Mouse (Mus musculus): Measurements from ENCODE around the gene Dock4. TPM values are rescaled to one million over a fixed set of nuclear protein-coding genes. Genes with fewer than 3 reads are reported as not detected.

Dock4 gene
- polyA plus RNA-seq, 1 experiment: 41.2 TPM

DNA sequence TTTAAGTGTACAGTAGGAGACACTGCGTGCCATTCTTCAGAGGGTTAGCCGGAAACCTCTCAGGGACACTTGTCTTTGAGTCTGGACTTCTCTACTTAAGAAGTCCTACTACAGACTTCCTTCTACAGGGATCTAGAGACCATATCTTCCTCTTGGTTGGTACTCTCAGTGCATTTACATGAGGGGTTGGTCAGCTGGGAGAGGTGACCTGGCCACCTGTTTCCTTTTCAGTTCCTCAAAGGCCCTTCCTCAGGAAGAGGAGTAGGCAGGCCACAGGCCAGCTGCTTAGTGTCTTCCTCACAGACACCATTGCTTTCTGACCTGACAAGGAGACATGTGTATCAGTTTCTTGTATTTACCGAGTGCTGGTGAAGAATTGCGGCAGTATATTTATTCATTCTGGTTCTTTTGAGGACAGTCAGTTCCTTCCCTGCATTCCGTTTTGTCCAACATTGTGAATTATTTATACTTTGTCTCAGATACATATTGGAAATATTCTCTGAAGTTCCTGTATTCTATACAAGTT, 380.2 kb downstream of the Dock4 start:
- no peak for TF ChIP-seq CTCF (IDR thresholded peaks at IDR 0.05; ENCODE audit: extremely low read depth, insufficient read depth, low read length)
- TF ChIP-seq POLR2A (IDR thresholded peaks at IDR 0.05; ENCODE audit: extremely low read depth, insufficient read depth, low read length): no peak
- Histone ChIP-seq H3K4me3 (ENCODE audit: insufficient read depth, low read length) (no peak overlapping the region), H3K4me1 (ENCODE audit: control insufficient read depth, insufficient read depth, low read length) (peaks cover 3% of the 10 kb centered on the region), H3K27ac (ENCODE audit: insufficient read depth, low read length) (no peak overlapping the region)

DNA sequence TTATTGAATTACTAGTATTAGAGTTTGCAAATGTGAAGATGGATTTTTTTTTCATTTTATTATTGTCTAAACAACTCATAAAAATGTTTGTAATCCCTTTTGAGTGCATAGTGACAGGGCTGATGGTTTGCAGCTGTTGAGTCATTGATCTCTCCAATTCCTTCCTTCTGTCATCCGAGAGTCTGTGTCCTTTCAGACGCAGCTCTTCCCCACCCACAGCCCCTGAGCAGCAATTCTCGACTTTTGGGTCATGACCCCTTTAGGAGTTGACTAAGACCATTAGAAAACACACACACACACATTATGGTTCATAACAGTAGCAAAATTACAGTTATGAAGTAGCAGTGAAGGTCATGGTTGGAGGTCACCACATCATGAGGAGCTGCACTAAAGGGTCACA, 380.7 kb downstream of the Dock4 start:
- Histone ChIP-seq H3K4me3 (ENCODE audit: insufficient read depth, low read length) (no peak overlapping the region), H3K4me1 (ENCODE audit: control insufficient read depth, insufficient read depth, low read length) (peaks cover 3% of the 10 kb centered on the region), H3K27ac (ENCODE audit: insufficient read depth, low read length) (no peak overlapping the region)
- no peak for TF ChIP-seq CTCF (IDR thresholded peaks at IDR 0.05; ENCODE audit: extremely low read depth, insufficient read depth, low read length)
- no peak for TF ChIP-seq POLR2A (IDR thresholded peaks at IDR 0.05; ENCODE audit: extremely low read depth, insufficient read depth, low read length)

DNA sequence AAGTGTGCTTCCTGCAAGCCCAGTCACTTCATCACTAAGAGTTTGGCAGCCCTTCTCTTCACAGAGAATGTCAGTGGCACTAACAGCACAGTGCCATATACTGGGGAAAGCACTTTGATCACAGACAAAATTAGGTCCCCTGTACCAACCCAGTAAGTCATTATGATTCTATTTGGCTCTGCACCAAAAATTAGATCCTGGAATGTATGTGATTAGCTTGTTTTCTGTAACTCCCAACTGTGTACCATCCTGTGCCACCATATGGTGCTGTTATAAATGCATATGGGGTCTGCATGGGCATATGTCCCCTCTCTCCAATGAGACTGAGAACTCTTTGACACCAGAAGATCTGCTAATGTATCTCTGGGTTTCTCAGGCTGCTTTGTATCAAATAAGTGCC, 382.3 kb downstream of the Dock4 start:
- Histone ChIP-seq H3K4me1 (ENCODE audit: control insufficient read depth, insufficient read depth, low read length) (peaks cover 3% of the 10 kb centered on the region), H3K4me3 (ENCODE audit: insufficient read depth, low read length) (no peak overlapping the region), H3K27ac (ENCODE audit: insufficient read depth, low read length) (no peak overlapping the region)
- TF ChIP-seq POLR2A (IDR thresholded peaks at IDR 0.05; ENCODE audit: extremely low read depth, insufficient read depth, low read length) (no peak), CTCF (IDR thresholded peaks at IDR 0.05; ENCODE audit: extremely low read depth, insufficient read depth, low read length) (no peak)

- no peak overlapping the region for H3K27ac ChIP-seq (ENCODE audit: insufficient read depth, low read length)
- H3K4me3 ChIP-seq (ENCODE audit: insufficient read depth, low read length): no peak overlapping the region
- peaks cover 3% of the 10 kb centered on the region for H3K4me1 ChIP-seq (ENCODE audit: control insufficient read depth, insufficient read depth, low read length)
- TF ChIP-seq CTCF (IDR thresholded peaks at IDR 0.05; ENCODE audit: extremely low read depth, insufficient read depth, low read length) (no peak), POLR2A (IDR thresholded peaks at IDR 0.05; ENCODE audit: extremely low read depth, insufficient read depth, low read length) (no peak)
These were observed 383.5 kb downstream of the Dock4 start for GRCm38 (mm10) chr12:40829269-40829668.

GRCm38 (mm10) chr12:40832157-40832556, 386.4 kb downstream of the Dock4 start:
- Histone ChIP-seq H3K4me3 (ENCODE audit: insufficient read depth, low read length) (no peak overlapping the region), H3K4me1 (ENCODE audit: control insufficient read depth, insufficient read depth, low read length) (peaks cover 3% of the 10 kb centered on the region), H3K27ac (ENCODE audit: insufficient read depth, low read length) (no peak overlapping the region)
- no peak for TF ChIP-seq POLR2A (IDR thresholded peaks at IDR 0.05; ENCODE audit: extremely low read depth, insufficient read depth, low read length)
- TF ChIP-seq CTCF (IDR thresholded peaks at IDR 0.05; ENCODE audit: extremely low read depth, insufficient read depth, low read length): peak; percentile 58

DNA sequence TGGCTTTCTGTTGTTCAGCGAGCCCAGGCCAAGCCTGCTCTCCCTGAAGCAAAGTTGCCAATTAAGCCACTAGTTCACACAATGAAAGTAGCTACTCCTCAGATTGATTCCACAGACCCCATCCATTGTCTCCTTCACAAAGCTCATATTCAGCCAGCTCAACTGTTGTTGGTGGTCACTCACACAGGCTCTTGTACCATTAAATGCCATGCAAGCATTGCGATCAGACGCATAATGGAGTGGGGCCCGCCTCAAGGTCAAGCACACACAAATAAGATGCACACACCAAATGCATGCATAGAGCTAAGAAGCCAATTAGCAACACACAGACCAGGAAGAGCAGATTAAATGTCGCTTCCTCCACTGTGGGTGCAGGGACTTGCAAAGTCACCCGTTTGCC, 391.2 kb downstream of the Dock4 start:
- TF ChIP-seq POLR2A (IDR thresholded peaks at IDR 0.05; ENCODE audit: extremely low read depth, insufficient read depth, low read length) (no peak), CTCF (IDR thresholded peaks at IDR 0.05; ENCODE audit: extremely low read depth, insufficient read depth, low read length) (no peak)
- H3K4me3 ChIP-seq (ENCODE audit: insufficient read depth, low read length): no peak overlapping the region
- H3K27ac ChIP-seq (ENCODE audit: insufficient read depth, low read length): no peak overlapping the region
- peaks cover 2% of the 10 kb centered on the region; the same call in 1 of the 2 replicates for H3K4me1 ChIP-seq (ENCODE audit: control insufficient read depth, insufficient read depth, low read length)

- H3K4me3 ChIP-seq (ENCODE audit: insufficient read depth, low read length): no peak overlapping the region
- TF ChIP-seq POLR2A (IDR thresholded peaks at IDR 0.05; ENCODE audit: extremely low read depth, insufficient read depth, low read length): no peak
- peak; percentile 92 for TF ChIP-seq CTCF (IDR thresholded peaks at IDR 0.05; ENCODE audit: extremely low read depth, insufficient read depth, low read length)
- H3K27ac ChIP-seq (ENCODE audit: insufficient read depth, low read length): no peak overlapping the region
- peaks cover 5% of the 10 kb centered on the region; the same call in 1 of the 2 replicates for H3K4me1 ChIP-seq (ENCODE audit: control insufficient read depth, insufficient read depth, low read length)
These were observed 392.0 kb downstream of the Dock4 start for GRCm38 (mm10) chr12:40837597-40838337.

DNA sequence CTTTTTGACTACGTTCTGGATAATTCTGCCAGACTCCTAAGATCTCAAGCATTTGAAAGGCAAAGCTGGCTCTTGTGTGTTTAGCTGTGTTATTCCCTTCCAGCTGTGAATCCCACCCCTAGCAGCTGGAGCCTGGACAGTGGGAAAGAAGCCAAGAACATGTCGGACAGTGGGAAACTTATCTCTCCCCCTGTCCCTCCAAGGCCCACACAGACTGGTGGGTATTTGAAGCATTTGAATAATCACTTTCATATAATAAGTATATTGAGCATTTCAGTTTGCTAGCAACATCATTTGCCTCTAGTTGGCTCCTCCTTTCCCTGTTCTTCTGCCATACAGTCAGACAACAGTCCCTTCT, 392.6 kb downstream of the Dock4 start:
- H3K27ac ChIP-seq (ENCODE audit: insufficient read depth, low read length): no peak overlapping the region
- H3K4me1 ChIP-seq (ENCODE audit: control insufficient read depth, insufficient read depth, low read length): peaks cover 7% of the 10 kb centered on the region
- no peak overlapping the region for H3K4me3 ChIP-seq (ENCODE audit: insufficient read depth, low read length)
- TF ChIP-seq CTCF (IDR thresholded peaks at IDR 0.05; ENCODE audit: extremely low read depth, insufficient read depth, low read length) (no peak), POLR2A (IDR thresholded peaks at IDR 0.05; ENCODE audit: extremely low read depth, insufficient read depth, low read length) (no peak)

DNA sequence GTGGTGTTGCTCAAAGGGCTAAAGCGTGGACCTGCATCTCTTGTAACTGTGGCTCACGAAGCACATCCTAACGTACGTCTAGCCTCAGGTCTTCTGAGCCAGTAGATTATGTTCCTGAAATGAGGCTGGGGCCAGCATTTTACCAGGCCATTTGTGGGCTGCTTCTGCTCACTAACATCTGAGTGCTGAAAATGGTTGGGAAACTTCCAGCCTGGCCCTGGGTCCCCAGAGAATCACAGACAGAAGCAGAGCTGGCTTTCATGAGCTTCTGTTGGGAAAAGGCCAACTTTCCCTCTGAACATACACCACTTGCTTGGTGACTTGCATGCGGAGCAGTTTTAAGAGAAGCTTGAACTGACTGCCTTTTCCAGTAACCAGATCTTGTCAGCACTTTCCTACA, 393.2 kb downstream of the Dock4 start:
- Histone ChIP-seq H3K4me1 (ENCODE audit: control insufficient read depth, insufficient read depth, low read length) (peaks cover 7% of the 10 kb centered on the region), H3K4me3 (ENCODE audit: insufficient read depth, low read length) (no peak overlapping the region), H3K27ac (ENCODE audit: insufficient read depth, low read length) (no peak overlapping the region)
- TF ChIP-seq POLR2A (IDR thresholded peaks at IDR 0.05; ENCODE audit: extremely low read depth, insufficient read depth, low read length): no peak

DNA sequence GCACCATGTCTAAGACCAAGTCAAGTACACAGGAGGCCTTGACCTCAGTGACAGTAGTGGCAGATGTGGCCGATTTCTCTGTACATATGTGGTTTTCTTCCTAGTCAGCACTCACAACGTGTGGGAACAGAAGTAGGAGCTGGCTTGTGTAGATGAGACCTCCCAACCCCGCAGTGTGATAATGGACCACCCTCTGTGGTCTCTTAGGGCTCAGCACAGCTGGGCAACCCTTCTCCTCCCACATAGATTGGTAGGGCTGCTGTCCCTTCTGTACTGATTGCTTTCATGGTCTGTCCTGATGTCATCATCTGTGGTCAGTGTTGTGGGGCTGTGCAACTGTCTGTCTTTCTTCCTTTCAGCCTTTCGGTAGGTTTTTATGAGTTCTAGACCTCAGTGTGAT, 394.1 kb downstream of the Dock4 start:
- H3K4me3 ChIP-seq (ENCODE audit: insufficient read depth, low read length): no peak overlapping the region
- H3K4me1 ChIP-seq (ENCODE audit: control insufficient read depth, insufficient read depth, low read length): peaks cover 7% of the 10 kb centered on the region
- H3K27ac ChIP-seq (ENCODE audit: insufficient read depth, low read length): no peak overlapping the region
- TF ChIP-seq POLR2A (IDR thresholded peaks at IDR 0.05; ENCODE audit: extremely low read depth, insufficient read depth, low read length) (no peak), CTCF (IDR thresholded peaks at IDR 0.05; ENCODE audit: extremely low read depth, insufficient read depth, low read length) (no peak)

Data from cortical plate, adult 2 months (tissue).